Mouse (Mus musculus) midbrain, embryonic 11.5 days (tissue): ENCODE data around the gene Map2k4. TPM values are rescaled to one million over a fixed set of nuclear protein-coding genes. Genes with fewer than 3 reads are reported as not detected.

Experiments
- ATAC-seq: fragments of 200-750 bp; cut with Nextera tagmentation; 2 replicates; pipeline ENCODE4 v1.8.0; 2017; ENCODE audit warnings: moderate TSS enrichment, moderate library complexity; ENCODE audit not compliant: low FRiP score
- DNase-seq: peaks from one replicate; pipeline ENCODE4 v3.0.0; 2015; ENCODE audit warnings: low spot score; ENCODE audit errors: missing footprints
- H3K27ac ChIP-seq: fragments of 300-500 bp; sonication (generic); 2 replicates; pipeline ENCODE4 v1.5.1; 2014; ENCODE audit warnings: low read depth, low read length
- H3K27me3 ChIP-seq: fragments of 300-500 bp; sonication (generic); 2 replicates; pipeline ENCODE4 v1.6.1; 2014; ENCODE audit warnings: mild to moderate bottlenecking, low read length, moderate library complexity, mixed read lengths; ENCODE audit not compliant: control insufficient read depth, insufficient read depth
- H3K36me3 ChIP-seq: fragments of 300-500 bp; sonication (generic); 2 replicates; pipeline ENCODE4 v1.6.1; 2014; ENCODE audit warnings: mild to moderate bottlenecking, low read length, moderate library complexity, mixed read lengths; ENCODE audit not compliant: control insufficient read depth, insufficient read depth
- H3K4me1 ChIP-seq: fragments of 300-500 bp; sonication (generic); 2 replicates; pipeline ENCODE4 v1.6.1; 2014; ENCODE audit warnings: low read length; ENCODE audit not compliant: control insufficient read depth, insufficient read depth
- H3K4me2 ChIP-seq: fragments of 300-500 bp; sonication (generic); 2 replicates; pipeline ENCODE4 v1.6.1; 2014; ENCODE audit warnings: mild to moderate bottlenecking, moderate library complexity
- H3K4me3 ChIP-seq: fragments of 300-500 bp; sonication (generic); 2 replicates; pipeline ENCODE4 v1.5.1; 2014; ENCODE audit warnings: low read depth, low read length
- H3K9ac ChIP-seq: fragments of 300-500 bp; sonication (generic); 2 replicates; pipeline ENCODE4 v1.6.1; 2014; ENCODE audit warnings: low read length
- H3K9me3 ChIP-seq: fragments of 300-500 bp; sonication (generic); 2 replicates; pipeline ENCODE4 v1.6.1; 2016; ENCODE audit warnings: low read length; ENCODE audit not compliant: control insufficient read depth
- WGBS: fragments of 180-500 bp; shearing (Covaris S2); extraction: QIAGEN DNeasy Blood & Tissue Kit; methylation state at CpG from one replicate; pipeline ENCODE4 v1.1.7; 2014; 5-methylcytosine and 5-hydroxymethylcytosine counted together
- polyA plus RNA-seq: library from polyadenylated mRNA; unstranded; fragments of >200 nt; fragmentation: Nextera tagmentation; extraction: Ambion mirVana; gene quantifications from 2 replicates; pipeline ENCODE4 v1.2.1, GENCODE M21; 2014

The Map2k4 gene
- polyA plus RNA-seq = 85.2 and 86.8 TPM in 2 replicates

GRCm38 (mm10) chr11:65788154-65788553, at the start of gene Map2k4:
TSS of gene Map2k4 (minus strand) at chr11:65788297.
- Histone ChIP-seq H3K4me1 (peaks cover 9% of the 10 kb centered on the region), H3K27ac (peak within 1 kb of the TSS; percentile 67)
- ATAC-seq = peak; percentile 100

GRCm38 (mm10) chr11:65824556-65824955, 36.5 kb upstream of the Map2k4 start:
- 97% methylated on average over 3 of the region's 3 CpGs for WGBS
- H3K4me1 ChIP-seq = no peaks in the 10 kb centered on the region
- no peak overlapping the region for H3K4me2 ChIP-seq
- H3K27me3 ChIP-seq = no peaks in the 10 kb centered on the region
- peaks cover 10% of the 10 kb centered on the region; the same call in 1 of the 2 replicates for H3K36me3 ChIP-seq
- H3K27ac ChIP-seq = no peak overlapping the region
- H3K9me3 ChIP-seq = no peaks in the 10 kb centered on the region
- DNase-seq (no peak), ATAC-seq (no peak)
- H3K9ac ChIP-seq = no peak overlapping the region
- no peak overlapping the region for H3K4me3 ChIP-seq

More at GRCm38 (mm10) chr11:65788154-65788553, at the start of gene Map2k4:
- WGBS = under 1% methylated on average over 36 of the region's 36 CpGs
- H3K4me2 ChIP-seq = peak within 1 kb of the TSS; percentile 50
- H3K4me3 ChIP-seq = peak within 1 kb of the TSS; percentile 95
- H3K27me3 ChIP-seq = no peaks in the 10 kb centered on the region
- no peaks in the 10 kb centered on the region for H3K9me3 ChIP-seq
- DNase-seq = peak; percentile 100
- H3K36me3 ChIP-seq = no peaks in the 10 kb centered on the region
- H3K9ac ChIP-seq = peak within 1 kb of the TSS; percentile 97

GRCm38 (mm10) chr11:65820877-65821276, 32.8 kb upstream of the Map2k4 start:
- Histone ChIP-seq H3K9me3 (no peaks in the 10 kb centered on the region), H3K4me3 (no peak overlapping the region), H3K4me1 (peaks cover 2% of the 10 kb centered on the region; the same call in 1 of the 2 replicates), H3K27me3 (no peaks in the 10 kb centered on the region), H3K27ac (no peak overlapping the region), H3K4me2 (no peak overlapping the region), H3K36me3 (peaks cover 3% of the 10 kb centered on the region; the same call in 1 of the 2 replicates), H3K9ac (no peak overlapping the region)
- peak; percentile 92 for DNase-seq
- ATAC-seq = peak; percentile 76
- 20% methylated on average over 7 of the region's 7 CpGs for WGBS

GRCm38 (mm10) chr11:65820280-65820679, 32.2 kb upstream of the Map2k4 start:
- Histone ChIP-seq H3K4me1 (peaks cover 2% of the 10 kb centered on the region; the same call in 1 of the 2 replicates), H3K4me3 (no peak overlapping the region), H3K9me3 (no peaks in the 10 kb centered on the region), H3K27ac (no peak overlapping the region), H3K4me2 (no peak overlapping the region), H3K36me3 (peaks cover 3% of the 10 kb centered on the region; the same call in 1 of the 2 replicates), H3K27me3 (no peaks in the 10 kb centered on the region), H3K9ac (no peak overlapping the region)
- DNase-seq = peak; percentile 88
- ATAC-seq = no peak
- WGBS = 66% methylated on average over 5 of the region's 5 CpGs

GRCm38 (mm10) chr11:65818193-65818592, 30.1 kb upstream of the Map2k4 start:
- Histone ChIP-seq H3K9ac (no peak overlapping the region), H3K4me3 (no peak overlapping the region), H3K4me1 (peaks cover 2% of the 10 kb centered on the region; the same call in 1 of the 2 replicates), H3K36me3 (peaks cover 6% of the 10 kb centered on the region; the same call in 1 of the 2 replicates), H3K4me2 (no peak overlapping the region), H3K9me3 (no peaks in the 10 kb centered on the region), H3K27ac (no peak overlapping the region), H3K27me3 (no peaks in the 10 kb centered on the region)
- ATAC-seq (no peak), DNase-seq (no peak)
- WGBS = 81% methylated on average over 1 of the region's 1 CpGs

GRCm38 (mm10) chr11:65816237-65816636, 28.1 kb upstream of the Map2k4 start:
- ATAC-seq (no peak), DNase-seq (no peak)
- Histone ChIP-seq H3K9me3 (no peaks in the 10 kb centered on the region), H3K4me2 (no peak overlapping the region), H3K27me3 (no peaks in the 10 kb centered on the region), H3K36me3 (0 out of 2 replicates have a peak, but pooled peaks cover 3% of the 10 kb centered on the region), H3K9ac (no peak overlapping the region), H3K4me3 (no peak overlapping the region), H3K27ac (no peak overlapping the region), H3K4me1 (peaks cover 8% of the 10 kb centered on the region; the same call in 1 of the 2 replicates)
- 68% methylated on average over 6 of the region's 6 CpGs for WGBS

GRCm38 (mm10) chr11:65814381-65814780, 26.3 kb upstream of the Map2k4 start:
- H3K9me3 ChIP-seq = no peaks in the 10 kb centered on the region
- DNase-seq (no peak), ATAC-seq (no peak)
- no peak overlapping the region for H3K4me3 ChIP-seq
- 93% methylated on average over 9 of the region's 9 CpGs for WGBS
- no peaks in the 10 kb centered on the region for H3K27me3 ChIP-seq
- no peak overlapping the region for H3K27ac ChIP-seq
- H3K4me1 ChIP-seq = peaks cover 8% of the 10 kb centered on the region; the same call in 1 of the 2 replicates
- no peak overlapping the region for H3K4me2 ChIP-seq
- H3K9ac ChIP-seq = no peak overlapping the region
- 0 out of 2 replicates have a peak, but pooled peaks cover 3% of the 10 kb centered on the region for H3K36me3 ChIP-seq

- ATAC-seq (no peak), DNase-seq (no peak)
- Histone ChIP-seq H3K9me3 (no peaks in the 10 kb centered on the region), H3K4me2 (no peak overlapping the region), H3K9ac (no peak overlapping the region), H3K4me3 (no peak overlapping the region), H3K36me3 (0 out of 2 replicates have a peak, but pooled peaks cover 3% of the 10 kb centered on the region), H3K27me3 (no peaks in the 10 kb centered on the region), H3K4me1 (peaks cover 13% of the 10 kb centered on the region), H3K27ac (no peak overlapping the region)
- WGBS = 20% methylated on average over 5 of the region's 5 CpGs
These were observed 24.0 kb upstream of the Map2k4 start for GRCm38 (mm10) chr11:65812088-65812487.

GRCm38 (mm10) chr11:65807601-65808000, 19.5 kb upstream of the Map2k4 start:
- DNase-seq = no peak
- WGBS = 48% methylated on average over 7 of the region's 7 CpGs
- Histone ChIP-seq H3K9me3 (no peaks in the 10 kb centered on the region), H3K4me2 (peak overlapping the region; percentile 56), H3K4me3 (peak overlapping the region; percentile 59), H3K27me3 (no peaks in the 10 kb centered on the region), H3K36me3 (no peaks in the 10 kb centered on the region), H3K4me1 (peaks cover 11% of the 10 kb centered on the region), H3K27ac (0 out of 2 replicates have a peak overlapping the region, but pooled peaks have one; percentile 60), H3K9ac (peak overlapping the region; percentile 67)
- ATAC-seq = no peak; the same call in 1 of the 2 replicates
